Mouse (Mus musculus) limb, embryonic 11.5 days (tissue): ENCODE data around the gene Qrfpr. TPM values are rescaled to one million over a fixed set of nuclear protein-coding genes. Genes with fewer than 3 reads are reported as not detected.

ENCODE experiments used
- ATAC-seq: fragments of 200-750 bp; cut with Nextera tagmentation; 2 replicates; pipeline ENCODE4 v1.8.0; 2017; ENCODE audit warnings: low read depth; ENCODE audit not compliant: insufficient number of reproducible peaks, low FRiP score, low TSS enrichment
- DNase-seq: peaks from one replicate; pipeline ENCODE4 v3.0.0-alpha.2; 2015; ENCODE audit warnings: low spot score
- H3K27ac ChIP-seq: fragments of 300-500 bp; sonication (generic); replicated peaks from 2 replicates; pipeline ENCODE4 v1.5.1; 2014; ENCODE audit warnings: low read depth, mild to moderate bottlenecking, low read length
- H3K27me3 ChIP-seq: fragments of 300-500 bp; sonication (generic); 2 replicates; pipeline ENCODE4 v1.6.1; 2014; ENCODE audit warnings: mild to moderate bottlenecking, low read length, mixed read lengths; ENCODE audit not compliant: control insufficient read depth, insufficient read depth
- H3K36me3 ChIP-seq: fragments of 300-500 bp; sonication (generic); 2 replicates; pipeline ENCODE4 v1.6.1; 2014; ENCODE audit warnings: mild to moderate bottlenecking, low read length, moderate library complexity, mixed read lengths; ENCODE audit not compliant: control insufficient read depth, insufficient read depth
- H3K4me1 ChIP-seq: fragments of 300-500 bp; sonication (generic); 2 replicates; pipeline ENCODE4 v1.6.1; 2014; ENCODE audit warnings: low read length, mixed read lengths; ENCODE audit not compliant: control insufficient read depth, insufficient read depth
- H3K4me2 ChIP-seq: fragments of 300-500 bp; sonication (generic); 2 replicates; pipeline ENCODE4 v1.6.1; 2014; ENCODE audit warnings: low read depth, mild to moderate bottlenecking, moderate library complexity; ENCODE audit not compliant: severe bottlenecking
- H3K4me3 ChIP-seq: fragments of 300-500 bp; sonication (generic); 2 replicates; pipeline ENCODE4 v1.5.1; 2014; ENCODE audit warnings: low read depth, low read length
- H3K9ac ChIP-seq: fragments of 300-500 bp; sonication (generic); 2 replicates; pipeline ENCODE4 v1.6.1; 2014; ENCODE audit warnings: mild to moderate bottlenecking, low read length
- H3K9me3 ChIP-seq: fragments of 300-500 bp; sonication (generic); 2 replicates; pipeline ENCODE4 v1.6.1; 2016; ENCODE audit warnings: low read length; ENCODE audit not compliant: control insufficient read depth
- WGBS: fragments of 180-500 bp; shearing (Covaris S2); extraction: QIAGEN DNeasy Blood & Tissue Kit; methylation state at CpG from one replicate; pipeline ENCODE4 v1.1.7; 2014; 5-methylcytosine and 5-hydroxymethylcytosine counted together
- polyA plus RNA-seq: library from polyadenylated mRNA; unstranded; fragments of >200 nt; fragmentation: Nextera tagmentation; extraction: Ambion mirVana; gene quantifications from 2 replicates; pipeline ENCODE4 v1.2.1, GENCODE M21; 2014

Gene Qrfpr
- polyA plus RNA-seq, 1 experiment from 2014 or later: not detected

- no peaks in the 10 kb centered on the region for H3K27me3 ChIP-seq
- no peaks in the 10 kb centered on the region for H3K9me3 ChIP-seq
- no peaks in the 10 kb centered on the region for H3K36me3 ChIP-seq
- no peak overlapping the region for H3K4me3 ChIP-seq
- H3K4me2 ChIP-seq: no peak overlapping the region
- DNase-seq (peak; percentile 69), ATAC-seq (no peak)
- 12% methylated on average over 4 of the region's 4 CpGs for WGBS
- no peak overlapping the region for H3K9ac ChIP-seq
- H3K4me1 ChIP-seq: no peaks in the 10 kb centered on the region
- no peak overlapping the region for H3K27ac ChIP-seq
These were observed 40.6 kb downstream of the Qrfpr start for GRCm38 (mm10) chr3:36181519-36181918.

GRCm38 (mm10) chr3:36173761-36174160 lies 48.4 kb downstream of the Qrfpr start:
- Histone ChIP-seq H3K27me3 (no peaks in the 10 kb centered on the region), H3K9me3 (no peaks in the 10 kb centered on the region), H3K4me1 (no peaks in the 10 kb centered on the region), H3K36me3 (no peaks in the 10 kb centered on the region), H3K4me2 (no peak overlapping the region), H3K27ac (no peak overlapping the region), H3K4me3 (no peak overlapping the region), H3K9ac (no peak overlapping the region)
- DNase-seq (no peak), ATAC-seq (no peak)
- 83% methylated on average over 2 of the region's 2 CpGs for WGBS

GRCm38 (mm10) chr3:36171348-36171747 lies 50.8 kb downstream of the Qrfpr start:
- Histone ChIP-seq H3K9ac (no peak overlapping the region), H3K27me3 (no peaks in the 10 kb centered on the region), H3K36me3 (peaks cover 3% of the 10 kb centered on the region; the same call in 1 of the 2 replicates), H3K27ac (no peak overlapping the region), H3K4me3 (no peak overlapping the region), H3K9me3 (no peaks in the 10 kb centered on the region), H3K4me1 (no peaks in the 10 kb centered on the region), H3K4me2 (no peak overlapping the region)
- no peak for DNase-seq
- ATAC-seq: no peak
- 90% methylated on average over 1 of the region's 1 CpGs for WGBS

DNA sequence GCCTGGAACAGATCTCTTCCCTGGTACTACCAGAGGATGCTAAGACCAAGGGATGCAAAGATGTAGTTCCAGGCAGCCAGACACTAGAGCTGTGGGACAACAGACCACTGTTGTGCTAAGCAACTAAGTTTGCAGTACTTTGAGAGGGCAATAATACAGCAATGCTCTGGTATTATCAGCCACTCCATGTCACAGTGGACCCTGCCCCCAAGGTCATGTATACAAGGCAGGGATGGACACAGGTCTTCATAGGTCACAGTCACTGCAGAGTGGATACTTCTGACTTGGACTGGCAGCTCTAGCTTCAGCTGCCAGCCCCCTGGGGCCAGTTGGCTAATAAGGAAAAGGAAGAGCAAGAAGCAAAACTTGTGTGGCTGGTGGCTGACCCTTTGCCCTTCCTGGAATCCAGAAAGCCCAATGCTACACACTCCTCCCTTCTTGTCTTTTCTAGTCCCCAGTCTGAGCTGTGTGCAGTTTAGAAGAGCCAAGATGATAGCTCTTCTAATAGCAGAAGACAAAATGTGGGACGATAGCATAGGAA lies 51.4 kb downstream of the Qrfpr start:
- Histone ChIP-seq H3K9ac (no peak overlapping the region), H3K27ac (no peak overlapping the region), H3K27me3 (no peaks in the 10 kb centered on the region), H3K9me3 (no peaks in the 10 kb centered on the region), H3K4me1 (no peaks in the 10 kb centered on the region), H3K4me3 (no peak overlapping the region), H3K36me3 (peaks cover 6% of the 10 kb centered on the region), H3K4me2 (no peak overlapping the region)
- WGBS: 83% methylated on average over 1 of the region's 1 CpGs
- DNase-seq (no peak), ATAC-seq (no peak)

- Histone ChIP-seq H3K9me3 (no peaks in the 10 kb centered on the region; the same call in 1 of the 2 replicates), H3K9ac (no peak overlapping the region), H3K27me3 (no peaks in the 10 kb centered on the region), H3K36me3 (peaks cover 8% of the 10 kb centered on the region), H3K27ac (no peak overlapping the region), H3K4me3 (no peak overlapping the region), H3K4me2 (no peak overlapping the region), H3K4me1 (no peaks in the 10 kb centered on the region; the same call in 1 of the 2 replicates)
- no peak for ATAC-seq
- no peak for DNase-seq
- 31% methylated on average over 5 of the region's 5 CpGs for WGBS
These were observed 66.8 kb downstream of the Qrfpr start for GRCm38 (mm10) chr3:36155268-36155667.

GRCm38 (mm10) chr3:36150934-36151686 lies 71.0 kb downstream of the Qrfpr start, which contains the start of gene D3Ertd254e:
TSS of gene D3Ertd254e (plus strand) at chr3:36151017.
- H3K4me2 ChIP-seq: peak within 1 kb of the TSS; percentile 62
- no peaks in the 10 kb centered on the region for H3K27me3 ChIP-seq
- WGBS: under 1% methylated on average over 50 of the region's 54 CpGs
- H3K9me3 ChIP-seq: no peaks in the 10 kb centered on the region
- H3K9ac ChIP-seq: peak within 1 kb of the TSS; percentile 78
- DNase-seq (peak; percentile 87), ATAC-seq (peak; percentile 100)
- no peaks in the 10 kb centered on the region; the same call in 1 of the 2 replicates for H3K4me1 ChIP-seq
- H3K36me3 ChIP-seq: no peaks in the 10 kb centered on the region
- peak within 1 kb of the TSS; percentile 17; the same call in 1 of the 2 replicates for H3K27ac ChIP-seq
- peak within 1 kb of the TSS; percentile 59 for H3K4me3 ChIP-seq

DNA sequence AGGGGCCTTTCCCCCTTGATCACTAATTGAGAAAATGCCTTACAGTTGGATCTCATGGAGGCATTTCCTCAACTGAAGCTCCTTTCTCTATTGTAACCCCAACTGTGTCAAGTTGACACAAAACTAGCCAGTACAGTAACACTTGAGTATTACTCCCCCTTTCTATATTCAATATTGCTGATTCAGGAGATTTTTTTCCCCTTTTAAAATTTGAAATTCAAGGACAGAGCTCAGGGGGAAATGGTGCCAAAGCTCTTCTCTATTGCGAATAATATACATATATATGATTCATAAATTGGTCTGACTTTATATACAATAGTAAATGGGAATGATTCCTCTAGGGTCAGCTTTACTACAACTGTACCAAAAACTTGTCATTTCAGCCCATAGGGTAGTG lies 71.6 kb downstream of the Qrfpr start:
- Histone ChIP-seq H3K9ac (no peak overlapping the region), H3K4me3 (peak overlapping the region; percentile 59), H3K36me3 (no peaks in the 10 kb centered on the region), H3K9me3 (no peaks in the 10 kb centered on the region), H3K4me1 (no peaks in the 10 kb centered on the region; the same call in 1 of the 2 replicates), H3K27me3 (no peaks in the 10 kb centered on the region), H3K27ac (no peak overlapping the region), H3K4me2 (peak overlapping the region; percentile 62)
- ATAC-seq: no peak
- DNase-seq: no peak
- 17% methylated on average over 1 of the region's 1 CpGs for WGBS

GRCm38 (mm10) chr3:36138996-36139395 lies 83.1 kb downstream of the Qrfpr start:
- no peak overlapping the region for H3K4me2 ChIP-seq
- ATAC-seq: no peak
- H3K27me3 ChIP-seq: no peaks in the 10 kb centered on the region
- no peak for DNase-seq
- no peak overlapping the region for H3K27ac ChIP-seq
- no peaks in the 10 kb centered on the region for H3K36me3 ChIP-seq
- no peaks in the 10 kb centered on the region for H3K4me1 ChIP-seq
- H3K9ac ChIP-seq: no peak overlapping the region
- H3K9me3 ChIP-seq: no peaks in the 10 kb centered on the region
- no peak overlapping the region for H3K4me3 ChIP-seq
